Mouse (Mus musculus) kidney, embryonic 14.5 days (tissue): ENCODE data around the gene Aldh9a1. TPM values are rescaled to one million over a fixed set of nuclear protein-coding genes. Genes with fewer than 3 reads are reported as not detected.

ENCODE experiments used
- ATAC-seq: fragments of 200-750 bp; cut with Nextera tagmentation; 2 replicates; pipeline ENCODE4 v1.8.0; 2017; ENCODE audit warnings: moderate number of reproducible peaks, mild to moderate bottlenecking, moderate TSS enrichment, moderate library complexity; ENCODE audit not compliant: low FRiP score, low TSS enrichment
- H3K27ac ChIP-seq: fragments of 300-500 bp; sonication (generic); 2 replicates; pipeline ENCODE4 v1.5.1; 2014; ENCODE audit warnings: low read depth, mild to moderate bottlenecking, low read length, moderate library complexity, mixed read lengths
- H3K27me3 ChIP-seq: fragments of 300-500 bp; sonication (generic); 2 replicates; pipeline ENCODE4 v1.6.1; 2014; ENCODE audit warnings: mild to moderate bottlenecking, low read length; ENCODE audit not compliant: control insufficient read depth, insufficient read depth
- H3K36me3 ChIP-seq: fragments of 300-500 bp; sonication (generic); 2 replicates; pipeline ENCODE4 v1.6.1; 2014; ENCODE audit warnings: low read length, mixed read lengths; ENCODE audit not compliant: control insufficient read depth, insufficient read depth
- H3K4me1 ChIP-seq: fragments of 300-500 bp; sonication (generic); 2 replicates; pipeline ENCODE4 v1.6.1; 2014; ENCODE audit warnings: low read length, mixed read lengths; ENCODE audit not compliant: control insufficient read depth, insufficient read depth
- H3K4me2 ChIP-seq: fragments of 300-500 bp; sonication (generic); replicated peaks from 2 replicates; pipeline ENCODE4 v1.6.1; 2014; ENCODE audit warnings: low read depth, mild to moderate bottlenecking, low read length
- H3K4me3 ChIP-seq: fragments of 300-500 bp; sonication (generic); 2 replicates; pipeline ENCODE4 v1.5.1; 2014; ENCODE audit warnings: mild to moderate bottlenecking, low read length
- H3K9ac ChIP-seq: fragments of 300-500 bp; sonication (generic); 2 replicates; pipeline ENCODE4 v1.6.1; 2014; ENCODE audit warnings: low read depth, mild to moderate bottlenecking, low read length, moderate library complexity
- H3K9me3 ChIP-seq: fragments of 300-500 bp; sonication (generic); 2 replicates; pipeline ENCODE4 v1.6.1; 2016; ENCODE audit warnings: low read length; ENCODE audit not compliant: control insufficient read depth
- WGBS: fragments of 180-500 bp; shearing (Covaris S2); extraction: QIAGEN DNeasy Blood & Tissue Kit; methylation state at CpG from one replicate; pipeline ENCODE4 v1.1.7; 2014; 5-methylcytosine and 5-hydroxymethylcytosine counted together
- polyA plus RNA-seq: library from polyadenylated mRNA; unstranded; fragments of >200 nt; fragmentation: Nextera tagmentation; extraction: Ambion mirVana; gene quantifications from 2 replicates; pipeline ENCODE4 v1.2.1, GENCODE M21; 2014

The Aldh9a1 gene
- polyA plus RNA-seq, 1 experiment from 2014 or later = 46.6 TPM

GRCm38 (mm10) chr1:167378019-167378418 is 28.2 kb downstream of the Aldh9a1 start:
- no peak overlapping the region for H3K9ac ChIP-seq
- 72% methylated on average over 6 of the region's 6 CpGs for WGBS
- no peak overlapping the region for H3K27ac ChIP-seq
- H3K9me3 ChIP-seq = no peaks in the 10 kb centered on the region
- H3K36me3 ChIP-seq = no peaks in the 10 kb centered on the region
- H3K4me3 ChIP-seq = no peak overlapping the region
- no peak for ATAC-seq
- no peak overlapping the region for H3K4me2 ChIP-seq
- no peaks in the 10 kb centered on the region for H3K27me3 ChIP-seq
- H3K4me1 ChIP-seq = no peaks in the 10 kb centered on the region

- Histone ChIP-seq H3K9ac (no peak overlapping the region), H3K4me3 (no peak overlapping the region), H3K4me1 (no peaks in the 10 kb centered on the region), H3K4me2 (no peak overlapping the region), H3K27me3 (no peaks in the 10 kb centered on the region), H3K27ac (no peak overlapping the region), H3K9me3 (no peaks in the 10 kb centered on the region), H3K36me3 (no peaks in the 10 kb centered on the region)
- ATAC-seq = no peak
- WGBS = 74% methylated on average over 5 of the region's 5 CpGs
Measured at GRCm38 (mm10) chr1:167379751-167380150, 30.0 kb downstream of the Aldh9a1 start.

GRCm38 (mm10) chr1:167380223-167380622 is 30.4 kb downstream of the Aldh9a1 start:
- WGBS = 85% methylated on average over 2 of the region's 2 CpGs

GRCm38 (mm10) chr1:167381050-167382015 is 31.5 kb downstream of the Aldh9a1 start:
- Histone ChIP-seq H3K4me3 (no peak overlapping the region), H3K36me3 (no peaks in the 10 kb centered on the region), H3K27me3 (no peaks in the 10 kb centered on the region), H3K9ac (no peak overlapping the region), H3K9me3 (no peaks in the 10 kb centered on the region), H3K4me1 (no peaks in the 10 kb centered on the region), H3K27ac (no peak overlapping the region), H3K4me2 (no peak overlapping the region)
- no peak for ATAC-seq
- 76% methylated on average over 8 of the region's 8 CpGs for WGBS

More at GRCm38 (mm10) chr1:167380223-167380622, 30.4 kb downstream of the Aldh9a1 start:
- H3K4me3 ChIP-seq = no peak overlapping the region
- no peaks in the 10 kb centered on the region for H3K4me1 ChIP-seq
- H3K36me3 ChIP-seq = no peaks in the 10 kb centered on the region
- no peak overlapping the region for H3K27ac ChIP-seq
- H3K9ac ChIP-seq = no peak overlapping the region
- no peaks in the 10 kb centered on the region for H3K9me3 ChIP-seq
- no peak overlapping the region for H3K4me2 ChIP-seq
- H3K27me3 ChIP-seq = no peaks in the 10 kb centered on the region
- ATAC-seq = no peak

- Histone ChIP-seq H3K9me3 (no peaks in the 10 kb centered on the region), H3K27ac (no peak overlapping the region), H3K36me3 (no peaks in the 10 kb centered on the region), H3K27me3 (no peaks in the 10 kb centered on the region), H3K4me2 (no peak overlapping the region), H3K4me1 (no peaks in the 10 kb centered on the region), H3K4me3 (no peak overlapping the region), H3K9ac (no peak overlapping the region)
- 80% methylated on average over 7 of the region's 7 CpGs for WGBS
- ATAC-seq = no peak
Measured at GRCm38 (mm10) chr1:167382316-167382715, 32.5 kb downstream of the Aldh9a1 start.

- no peak overlapping the region for H3K4me3 ChIP-seq
- no peak overlapping the region for H3K27ac ChIP-seq
- 77% methylated on average over 5 of the region's 5 CpGs for WGBS
- H3K9ac ChIP-seq = no peak overlapping the region
- no peaks in the 10 kb centered on the region for H3K36me3 ChIP-seq
- H3K9me3 ChIP-seq = no peaks in the 10 kb centered on the region
- H3K4me1 ChIP-seq = no peaks in the 10 kb centered on the region
- H3K27me3 ChIP-seq = no peaks in the 10 kb centered on the region
- H3K4me2 ChIP-seq = no peak overlapping the region
- no peak for ATAC-seq
Measured at GRCm38 (mm10) chr1:167382763-167383162, 33.0 kb downstream of the Aldh9a1 start.

- no peak for ATAC-seq
- WGBS = 82% methylated on average over 5 of the region's 5 CpGs
- H3K9me3 ChIP-seq = no peaks in the 10 kb centered on the region
Measured at GRCm38 (mm10) chr1:167383178-167383577, 33.4 kb downstream of the Aldh9a1 start.

GRCm38 (mm10) chr1:167384156-167384555 is 34.4 kb downstream of the Aldh9a1 start:
- H3K27me3 ChIP-seq = no peaks in the 10 kb centered on the region
- H3K4me2 ChIP-seq = no peak overlapping the region
- ATAC-seq = no peak
- 67% methylated on average over 3 of the region's 3 CpGs for WGBS
- no peaks in the 10 kb centered on the region for H3K4me1 ChIP-seq
- no peak overlapping the region for H3K9ac ChIP-seq
- no peaks in the 10 kb centered on the region for H3K36me3 ChIP-seq
- H3K9me3 ChIP-seq = no peaks in the 10 kb centered on the region
- H3K4me3 ChIP-seq = no peak overlapping the region
- no peak overlapping the region for H3K27ac ChIP-seq

More at GRCm38 (mm10) chr1:167383178-167383577, 33.4 kb downstream of the Aldh9a1 start:
- Histone ChIP-seq H3K36me3 (no peaks in the 10 kb centered on the region), H3K27ac (no peak overlapping the region), H3K4me2 (no peak overlapping the region), H3K4me3 (no peak overlapping the region), H3K27me3 (no peaks in the 10 kb centered on the region), H3K9ac (no peak overlapping the region), H3K4me1 (no peaks in the 10 kb centered on the region)

- WGBS = 94% methylated on average over 2 of the region's 2 CpGs
- H3K4me2 ChIP-seq = no peak overlapping the region
- no peaks in the 10 kb centered on the region for H3K36me3 ChIP-seq
- H3K9me3 ChIP-seq = no peaks in the 10 kb centered on the region
- no peaks in the 10 kb centered on the region for H3K27me3 ChIP-seq
- no peak overlapping the region for H3K9ac ChIP-seq
- no peak overlapping the region for H3K27ac ChIP-seq
- no peak overlapping the region for H3K4me3 ChIP-seq
- no peak for ATAC-seq
- H3K4me1 ChIP-seq = no peaks in the 10 kb centered on the region
Measured at GRCm38 (mm10) chr1:167385211-167385610, 35.4 kb downstream of the Aldh9a1 start.
